Mouse (Mus musculus): ENCODE results near the gene Iars.

DNA sequence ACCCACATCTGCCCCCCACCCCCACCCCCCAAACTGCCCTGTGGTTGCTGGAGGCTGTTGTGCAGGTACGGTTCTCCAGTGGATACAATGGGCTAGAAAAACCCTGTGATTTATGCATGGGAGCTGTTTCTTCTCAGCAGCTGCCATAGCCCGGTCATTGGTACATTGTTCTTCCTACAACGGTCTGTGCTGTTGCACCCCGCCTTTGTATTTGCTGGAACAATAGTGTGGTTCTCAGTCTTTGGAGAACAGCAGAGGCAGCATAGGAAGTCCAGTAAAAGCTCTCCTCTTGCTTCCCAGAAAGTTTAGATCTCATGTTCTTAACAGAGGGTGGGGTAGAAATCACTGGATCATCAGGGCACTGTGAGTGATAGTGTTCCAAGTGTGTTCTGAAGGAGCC is 2.4 kb downstream of the Iars start:
- no peak for TF ChIP-seq CTCF (IDR thresholded peaks at IDR 0.05; ENCODE audit: borderline replicate concordance, extremely low read depth, insufficient read depth, insufficient read length)
- TF ChIP-seq POLR2A (IDR thresholded peaks at IDR 0.05; ENCODE audit: borderline replicate concordance, extremely low read depth, insufficient read depth, insufficient read length, poor library complexity, severe bottlenecking), result no peak

All from brain, embryonic 14.5 days (tissue).